Mouse (Mus musculus) heart, postnatal 36 days (tissue): ENCODE measurements at regions not wholly inside any gene's neighbourhood (a gene's known extent, or its start where the extent isn't known, plus 50 kb on each side); places are given as distances from the start of the nearest gene placed in this dataset.

Experiments
- DNase-seq, 2 experiments: peaks; one replicate each; pipeline ENCODE4 v3.0.0; 2021 to 2022
- intact Hi-C: fragments of 180-260 bp; cut with DNase I; formaldehyde crosslinking; loops from one replicate; pipeline ENCODE4 v1.15.1; 2025

- no peak for DNase-seq
- intact Hi-C loops = no loop called here
Observed at GRCm38 (mm10) chr1:191486766-191487165, 83.7 kb upstream of the Ppp2r5a start.

- DNase-seq = no peak
- intact Hi-C loops = loop anchor here (5.0 kb wide), 2 partner anchors 77 to 93 kb away; no protein-coding TSS in a partner anchor
Observed at GRCm38 (mm10) chr1:191484726-191485425, 81.8 kb upstream of the Ppp2r5a start.

DNA sequence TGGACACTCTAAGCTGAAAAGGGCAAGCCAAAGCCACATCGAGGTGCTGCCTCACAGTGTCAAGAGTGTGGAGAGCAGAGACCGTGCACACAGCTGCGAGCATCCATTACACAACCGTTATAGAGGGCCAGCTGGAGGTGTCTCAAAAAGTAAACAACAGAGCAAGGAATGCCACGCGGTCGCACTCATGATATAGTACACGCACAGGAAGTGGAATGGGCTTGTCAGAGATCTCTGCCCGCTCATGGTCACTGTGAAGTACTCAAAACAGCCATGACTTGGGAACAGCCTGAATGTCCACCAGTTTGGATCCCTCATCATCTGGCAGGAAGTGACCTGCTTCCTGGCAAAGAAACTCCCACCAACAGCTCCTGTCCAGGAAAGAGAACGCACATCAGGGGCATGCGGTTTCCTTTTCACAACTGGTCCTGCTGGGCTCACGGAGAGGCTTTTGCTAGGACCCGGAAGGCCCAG is 76.9 kb upstream of the Ppp2r5a start:
- DNase-seq = peak; percentile 62 to 63
- intact Hi-C loops = loop anchor here (5.0 kb wide), 2 partner anchors 82 to 88 kb away; no protein-coding TSS in a partner anchor

DNA sequence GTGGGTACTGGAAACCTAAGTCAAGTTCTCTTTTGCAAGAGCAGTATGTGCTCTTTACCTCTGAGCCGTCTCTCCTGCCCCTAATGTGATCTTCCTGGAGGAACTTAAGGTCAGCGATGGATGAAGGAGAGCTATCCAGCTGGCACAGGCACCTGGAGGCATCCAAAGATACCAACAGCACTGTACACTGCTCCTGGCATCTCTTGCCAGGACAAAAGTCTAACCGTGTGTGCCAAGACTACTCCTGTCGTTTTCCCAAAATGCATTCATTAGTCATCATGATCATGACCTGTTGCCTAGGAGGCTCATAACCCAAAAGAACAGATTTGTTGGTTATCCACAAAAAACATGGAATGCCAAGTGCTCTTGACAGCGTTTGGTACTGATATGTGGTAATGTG is 69.5 kb upstream of the Ppp2r5a start:
- intact Hi-C loops = no loop called here
- DNase-seq = no peak

DNA sequence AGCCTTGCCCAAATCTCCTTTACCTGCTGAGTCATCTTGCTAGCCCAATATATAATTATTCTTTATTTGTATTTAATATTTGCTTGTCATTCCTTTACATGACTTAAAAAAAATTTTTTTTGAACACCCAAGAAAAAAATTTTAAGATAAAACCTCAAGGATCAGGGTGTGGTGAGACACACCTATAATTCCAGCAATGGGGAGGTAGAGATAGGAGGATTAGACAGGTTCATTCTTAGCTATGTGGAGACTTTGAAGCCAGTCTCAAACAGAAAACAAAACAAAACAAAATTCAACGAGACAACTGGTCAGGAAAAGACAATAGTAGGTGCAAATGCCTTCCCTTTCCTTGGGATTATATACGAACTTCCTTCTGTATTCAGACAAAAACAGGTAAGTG is 68.4 kb upstream of the Ppp2r5a start:
- intact Hi-C loops = no loop called here
- no peak for DNase-seq

- peak; percentile 45 to 62 for DNase-seq
- intact Hi-C loops = loop anchor here (1.0 kb wide), 1 partner anchor 20 kb away; no protein-coding TSS in a partner anchor
Observed at GRCm38 (mm10) chr1:191470190-191470985, 67.3 kb upstream of the Ppp2r5a start.

GRCm38 (mm10) chr1:191468837-191469529 is 65.9 kb upstream of the Ppp2r5a start:
- DNase-seq = no peak
- intact Hi-C loops = no loop called here

DNA sequence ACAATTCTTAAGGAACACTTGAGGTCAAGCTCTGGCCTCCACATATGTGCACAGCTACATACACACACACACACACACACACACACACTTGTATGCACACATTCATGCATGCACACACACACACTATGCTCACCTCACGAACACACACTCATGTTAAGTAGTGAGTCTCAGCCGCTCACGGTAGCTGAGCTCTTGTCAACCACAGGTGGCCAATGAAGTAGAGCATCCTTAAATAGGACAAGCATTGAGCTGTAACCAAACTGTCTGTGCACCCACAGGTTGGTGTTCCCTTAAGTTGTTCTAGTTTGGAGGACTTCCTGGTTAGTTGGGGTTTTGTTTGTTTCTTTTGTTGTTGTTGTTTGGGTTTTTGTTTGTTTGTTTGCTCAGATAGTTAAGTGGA is 63.2 kb upstream of the Ppp2r5a start:
- intact Hi-C loops = no loop called here
- DNase-seq = no peak

DNA sequence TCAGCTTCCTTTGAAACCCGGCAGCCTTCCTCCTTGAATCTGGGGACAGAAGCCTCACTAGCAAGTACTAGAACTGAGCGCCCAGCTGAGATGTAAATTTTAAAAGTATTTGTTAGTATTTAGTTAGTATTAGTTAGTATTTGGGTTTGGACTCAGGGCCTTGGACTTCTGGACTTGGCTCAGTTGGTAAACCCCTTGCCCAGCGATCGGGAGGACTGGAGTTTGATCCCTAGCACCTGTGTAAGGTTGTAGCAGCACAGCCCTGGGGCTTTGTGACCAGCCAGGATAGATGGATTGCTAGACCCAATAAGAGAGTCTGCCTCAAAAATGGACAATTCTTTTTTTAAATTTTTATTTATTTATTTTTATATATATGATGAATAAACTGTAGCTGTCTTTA is 62.7 kb upstream of the Ppp2r5a start:
- DNase-seq = no peak
- intact Hi-C loops = no loop called here

GRCm38 (mm10) chr1:191465170-191465569 is 62.1 kb upstream of the Ppp2r5a start:
- no peak for DNase-seq
- intact Hi-C loops = no loop called here

DNA sequence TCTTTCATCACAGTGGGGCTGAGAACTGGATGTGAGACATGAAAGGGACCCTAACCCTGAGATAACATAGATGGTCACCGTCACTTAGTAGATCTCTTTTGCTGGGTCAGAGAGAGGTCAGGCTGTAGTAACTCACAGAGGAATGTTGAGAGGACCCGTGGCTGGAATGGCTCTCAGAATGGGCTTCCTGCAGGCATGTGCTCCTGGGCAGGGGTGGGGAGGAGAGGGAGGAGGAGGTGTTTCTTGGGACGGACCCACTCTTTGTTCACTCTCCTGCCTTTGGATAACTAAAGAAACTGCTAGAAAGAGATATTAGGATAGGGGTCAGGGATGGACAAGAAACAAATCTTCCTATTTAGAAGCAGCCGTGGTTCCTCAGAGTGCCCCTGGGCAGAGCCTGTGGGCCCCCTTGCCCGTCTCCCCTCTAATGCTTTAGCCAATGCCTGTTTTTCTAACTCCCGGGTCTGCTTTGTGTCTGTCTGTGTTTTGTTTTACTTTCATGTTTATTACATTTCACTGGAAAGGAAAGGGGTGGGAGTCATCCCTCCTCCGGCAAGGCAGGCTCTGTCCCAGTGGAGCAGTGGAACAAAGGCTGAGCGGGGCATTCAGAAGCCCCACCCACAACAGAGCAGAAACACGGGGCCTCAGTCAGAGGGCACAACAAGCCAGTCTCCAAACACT is 58.9 kb upstream of the Ppp2r5a start:
- intact Hi-C loops = loop anchor here (5.0 kb wide), 1 partner anchor 70 kb away; no protein-coding TSS in a partner anchor
- DNase-seq = peak; percentile 48 to 49

- DNase-seq = no peak
- intact Hi-C loops = no loop called here
Observed at GRCm38 (mm10) chr1:191459066-191459465, 56.0 kb upstream of the Ppp2r5a start.

DNA sequence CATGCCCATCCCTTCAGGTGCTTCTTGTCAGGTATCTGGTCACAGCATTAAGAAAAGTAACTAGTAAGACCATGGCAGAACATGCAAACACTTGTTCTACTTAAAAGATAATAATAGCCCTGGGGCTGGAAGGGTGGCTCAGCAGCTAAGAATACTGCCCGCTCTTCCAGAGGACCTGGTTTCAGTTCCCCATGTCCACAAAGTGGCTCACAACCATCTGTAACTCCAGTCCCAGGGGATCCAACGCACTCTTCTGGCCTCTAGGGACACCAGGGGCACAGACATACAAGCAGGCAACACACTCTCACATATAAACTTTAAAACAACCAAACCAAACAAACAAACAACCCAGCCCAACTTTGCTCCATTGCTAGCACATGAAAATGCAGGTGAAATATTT is 55.2 kb upstream of the Ppp2r5a start:
- no peak for DNase-seq
- intact Hi-C loops = no loop called here

DNA sequence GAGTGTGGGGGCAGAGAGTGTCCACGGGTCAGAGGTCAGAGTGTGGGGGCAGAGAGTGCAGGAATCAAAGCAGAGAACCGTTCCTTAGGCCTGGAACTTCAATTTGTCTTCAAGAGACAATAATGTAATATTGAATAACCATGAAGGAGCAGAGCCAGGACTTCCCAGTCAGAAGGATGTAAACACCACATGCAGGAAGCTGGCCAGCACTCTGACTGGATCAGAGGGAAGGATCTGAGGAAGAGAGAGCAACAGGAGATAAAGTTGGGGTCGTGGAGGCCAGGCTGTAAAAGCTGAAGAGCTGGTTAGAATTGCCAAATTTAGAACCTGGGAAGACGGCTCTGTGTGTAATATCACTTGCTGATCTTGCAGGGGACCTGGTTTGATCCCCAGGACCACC is 54.0 kb upstream of the Ppp2r5a start:
- no peak for DNase-seq
- intact Hi-C loops = no loop called here

DNA sequence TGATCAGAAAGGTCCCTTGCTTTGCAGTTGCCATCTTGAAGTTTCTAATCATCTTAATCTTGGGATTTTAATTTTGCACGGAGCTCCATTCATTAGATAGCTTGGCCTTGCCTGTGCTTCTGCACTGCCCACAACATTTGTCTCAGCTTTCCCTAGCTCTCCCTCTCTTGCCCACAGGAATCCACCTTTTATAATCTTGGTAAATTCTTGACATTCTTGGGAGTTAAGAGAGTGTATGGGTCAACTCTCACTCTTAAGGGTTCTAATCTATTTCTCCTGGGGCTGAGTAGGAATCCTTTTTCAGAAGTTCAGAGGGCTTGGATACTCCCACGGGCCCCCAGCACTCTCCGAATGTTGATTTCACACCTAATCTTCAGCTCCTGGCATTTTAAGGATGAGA is 51.5 kb upstream of the Ppp2r5a start:
- DNase-seq = no peak
- intact Hi-C loops = no loop called here

- DNase-seq = no peak
- intact Hi-C loops = no loop called here
Observed at GRCm38 (mm10) chr1:191453589-191453988, 50.5 kb upstream of the Ppp2r5a start.
